Mouse (Mus musculus): ENCODE measurements around the gene Sema5a.

The Sema5a gene

GRCm38 (mm10) chr15:32371385-32371784 lies 126.8 kb downstream of the Sema5a start:
- DNase-seq = no peak

DNA sequence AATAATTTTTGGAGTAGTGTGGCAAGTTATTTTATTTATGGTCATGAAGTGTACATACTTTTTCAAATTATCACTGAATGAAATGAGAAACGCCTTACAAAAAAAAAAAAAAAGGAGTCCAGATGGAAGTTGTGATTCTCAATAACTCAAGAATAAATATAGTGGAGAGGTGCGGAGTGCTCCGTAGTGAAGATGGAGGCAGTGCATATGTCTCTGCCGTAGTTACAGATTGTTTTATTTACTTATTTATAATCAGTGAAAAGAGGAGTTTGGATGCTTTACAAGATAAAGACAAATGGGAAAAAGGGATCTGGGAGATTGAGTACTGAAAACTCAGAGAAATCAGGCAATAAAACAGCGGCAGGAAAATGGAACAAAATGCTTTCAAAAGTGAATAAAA lies 131.7 kb downstream of the Sema5a start:
- no peak for DNase-seq

GRCm38 (mm10) chr15:32377781-32378180 lies 133.2 kb downstream of the Sema5a start:
- no peak for DNase-seq

DNA sequence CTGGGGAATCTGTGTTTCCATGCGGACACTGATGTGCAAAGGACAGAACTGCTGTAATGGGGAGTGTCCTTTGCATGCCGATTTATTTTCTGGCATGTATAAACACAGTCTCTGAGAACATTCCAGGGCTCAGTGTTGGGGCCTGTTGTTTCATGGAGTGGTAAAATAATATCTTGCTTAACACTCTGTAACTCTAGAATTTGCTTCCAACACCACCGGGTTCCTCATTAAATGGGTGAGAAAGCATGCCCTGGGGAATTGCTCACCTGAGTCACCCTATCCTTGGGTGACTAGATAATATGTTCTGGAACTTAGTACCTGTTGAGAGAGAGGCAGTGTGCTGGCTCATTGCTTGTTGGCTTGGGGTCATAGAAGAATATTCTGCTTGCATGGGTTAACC lies 135.7 kb downstream of the Sema5a start:
- no peak for DNase-seq

GRCm38 (mm10) chr15:32382930-32383481 lies 138.4 kb downstream of the Sema5a start:
- DNase-seq = no peak

GRCm38 (mm10) chr15:32396241-32396890 lies 151.8 kb downstream of the Sema5a start:
- DNase-seq = no peak

- no peak for DNase-seq
These were observed 152.5 kb downstream of the Sema5a start for GRCm38 (mm10) chr15:32397064-32397463.

DNA sequence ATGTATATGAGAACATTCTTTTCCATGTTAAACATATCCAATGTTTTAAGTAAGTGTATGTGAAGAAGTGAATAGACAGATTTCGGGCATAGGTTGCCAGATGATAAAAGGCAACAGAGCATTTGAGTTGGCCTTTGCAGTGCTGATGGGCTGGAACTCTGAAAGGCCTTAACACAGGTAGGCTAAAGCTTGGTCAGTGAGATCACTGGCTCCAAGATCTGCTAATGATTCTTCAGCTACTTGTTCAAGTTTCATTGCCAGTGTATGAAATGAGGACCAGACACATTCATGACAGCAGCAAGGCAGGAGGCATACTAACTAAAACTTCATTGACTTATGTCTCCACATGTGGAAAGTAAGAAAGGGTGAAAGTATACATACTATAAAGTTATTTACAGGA lies 154.1 kb downstream of the Sema5a start:
- DNase-seq = no peak

GRCm38 (mm10) chr15:32401909-32402527 lies 157.4 kb downstream of the Sema5a start:
- DNase-seq = no peak

GRCm38 (mm10) chr15:32403321-32403720 lies 158.7 kb downstream of the Sema5a start:
- no peak for DNase-seq

- no peak for DNase-seq
These were observed 161.8 kb downstream of the Sema5a start for GRCm38 (mm10) chr15:32406436-32406835.

GRCm38 (mm10) chr15:32407766-32408165 lies 163.2 kb downstream of the Sema5a start:
- no peak for DNase-seq

GRCm38 (mm10) chr15:32416291-32416690 lies 171.7 kb downstream of the Sema5a start:
- no peak for DNase-seq

DNA sequence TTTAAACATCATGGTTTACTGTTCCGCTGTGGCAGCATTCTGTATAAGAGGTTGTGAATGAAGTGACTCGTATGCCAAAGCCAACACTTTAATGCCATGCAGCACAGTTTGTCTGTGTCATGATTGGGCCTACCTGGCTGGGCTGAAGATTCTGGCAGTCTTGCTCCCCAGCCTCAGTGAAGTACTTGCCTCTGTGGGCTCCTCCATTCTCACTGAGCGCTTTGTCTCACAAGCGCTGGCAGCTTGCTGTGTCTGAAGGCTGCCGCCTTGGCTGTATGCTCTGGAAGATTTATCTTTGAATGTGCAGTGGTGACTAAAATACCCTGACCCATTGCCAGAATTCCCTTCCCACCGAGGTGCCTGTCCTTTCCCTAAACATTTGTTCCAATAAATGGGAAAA lies 178.0 kb downstream of the Sema5a start:
- DNase-seq = no peak

DNA sequence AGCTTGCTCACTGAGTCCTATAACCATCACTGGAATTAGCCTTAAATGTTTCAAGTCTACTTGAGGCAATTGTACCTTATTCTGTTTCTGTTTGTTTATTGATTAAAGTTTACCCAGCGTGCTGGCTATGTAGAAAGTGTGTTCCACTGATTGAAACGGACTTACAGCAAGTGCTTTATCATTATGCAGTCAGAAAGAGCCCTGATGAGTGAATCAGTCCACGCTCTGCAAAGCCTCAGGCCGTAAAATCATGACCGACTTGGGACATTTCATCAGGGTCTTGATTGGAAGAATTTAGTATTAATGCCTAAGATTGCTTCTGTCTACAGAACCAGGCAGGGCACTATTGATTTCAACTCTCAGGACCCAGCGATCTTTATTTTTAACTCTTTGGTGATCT lies 178.5 kb downstream of the Sema5a start:
- DNase-seq = no peak

DNA sequence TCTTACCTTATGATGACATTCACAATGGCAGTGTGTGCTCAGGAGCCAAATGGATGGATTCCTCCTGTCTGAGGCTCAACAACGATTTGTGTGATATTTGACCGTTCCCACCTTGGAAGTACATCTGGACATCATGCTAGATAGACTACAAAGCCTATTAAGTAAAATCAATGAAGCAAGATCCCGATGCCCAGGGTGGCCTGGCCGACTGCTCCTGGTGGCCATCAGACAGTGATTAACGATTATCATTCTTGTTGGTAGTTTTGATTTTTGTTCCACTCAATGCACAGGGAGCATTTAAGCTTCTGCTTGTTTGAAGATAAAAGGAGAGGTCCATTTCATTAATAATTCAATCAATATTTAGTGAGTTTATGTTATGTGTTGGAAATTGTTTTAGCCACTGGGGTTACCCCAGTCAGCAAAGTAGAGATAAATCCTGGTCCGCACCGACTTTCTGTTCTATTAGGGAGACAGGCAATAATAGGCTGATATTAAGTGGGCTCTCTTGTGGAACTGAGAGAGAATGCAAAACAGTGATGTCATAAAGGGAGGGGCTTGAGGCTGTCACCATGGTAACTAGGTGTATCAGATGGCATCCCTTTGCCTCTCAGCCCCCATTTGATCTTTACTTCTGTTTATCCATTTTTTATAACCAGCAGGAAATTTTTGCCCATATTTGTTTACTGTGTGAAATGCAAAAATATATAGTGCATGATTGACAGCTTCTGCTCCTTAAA lies 182.7 kb downstream of the Sema5a start:
- DNase-seq = no peak

DNA sequence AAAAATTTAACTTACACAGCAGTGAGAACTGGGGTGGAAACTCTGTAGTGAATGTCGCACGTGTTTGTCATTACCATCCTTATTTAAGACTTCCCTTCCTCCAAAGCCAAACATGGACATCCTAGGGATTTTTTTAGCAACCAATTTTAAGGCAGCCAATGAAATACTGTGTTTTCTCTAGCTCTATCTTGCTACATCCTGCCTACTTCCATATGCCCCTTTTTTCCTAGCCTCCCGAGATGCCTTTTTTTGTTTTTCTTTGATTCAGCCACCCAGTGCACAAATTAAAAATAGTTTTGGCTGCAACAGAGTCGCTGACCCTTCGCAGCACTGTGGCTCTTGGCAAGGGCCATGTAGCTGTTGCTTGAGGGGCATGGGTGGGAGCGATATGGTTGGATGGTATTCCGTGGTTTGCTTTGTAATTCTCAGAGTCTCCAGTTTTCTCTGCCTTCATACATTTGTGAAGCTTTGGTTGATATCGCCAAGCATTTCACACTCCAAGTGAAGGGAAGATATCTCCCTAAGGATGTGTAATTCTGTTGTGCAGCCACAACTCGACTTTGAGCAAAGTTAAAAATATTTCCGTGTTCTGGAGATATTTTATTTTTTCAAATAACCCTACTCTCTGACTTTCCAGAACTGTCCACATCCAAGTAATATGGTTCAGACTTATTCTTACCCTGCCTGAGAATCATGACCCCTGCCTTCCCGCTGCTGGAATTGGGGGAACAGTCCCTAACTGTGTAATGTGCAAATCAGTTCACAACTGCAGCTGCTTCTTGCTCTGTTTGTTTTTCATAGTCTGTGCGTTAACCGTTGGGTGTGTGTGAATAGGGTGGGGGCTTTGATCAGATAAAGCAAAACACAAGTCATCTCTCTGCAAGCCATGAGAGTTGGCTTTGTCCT lies 188.6 kb downstream of the Sema5a start:
- no peak for DNase-seq

- no peak for DNase-seq
These were observed 189.2 kb downstream of the Sema5a start for GRCm38 (mm10) chr15:32433833-32434155.

DNA sequence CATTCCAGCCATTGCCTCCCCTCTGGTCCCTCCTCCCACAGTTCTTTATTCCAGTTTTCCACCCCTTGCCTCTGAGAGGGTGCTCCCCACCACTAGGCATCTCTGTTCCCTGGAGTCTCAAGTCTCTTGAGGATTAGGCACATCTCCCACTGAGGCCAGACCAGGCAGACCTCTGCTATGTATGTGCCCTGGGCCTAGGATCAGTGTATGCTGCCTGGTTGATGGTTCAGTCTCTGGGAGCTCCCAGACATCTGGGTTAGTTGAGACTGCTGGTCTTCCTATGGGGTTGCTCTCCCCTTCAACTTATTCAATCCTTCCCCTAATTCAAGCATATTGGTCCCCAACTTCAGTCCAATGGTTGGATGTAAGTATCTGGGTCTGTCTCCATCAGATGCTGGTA lies 189.7 kb downstream of the Sema5a start:
- DNase-seq = no peak

GRCm38 (mm10) chr15:32437654-32438053 lies 193.0 kb downstream of the Sema5a start:
- DNase-seq = peak in 1 of 2 experiments; percentile 2

- no peak for DNase-seq
These were observed 198.1 kb downstream of the Sema5a start for GRCm38 (mm10) chr15:32442745-32443144.

- no peak for DNase-seq
These were observed 203.1 kb downstream of the Sema5a start for GRCm38 (mm10) chr15:32447558-32448349.

Data from thymus, postnatal 36 days (tissue).